Mouse (Mus musculus) liver, postnatal 0 days (tissue): ENCODE data around the gene Rngtt.

Experiments used
- CTCF ChIP-seq: sonication (generic); IDR thresholded peaks from 2 replicates; pipeline ENCODE4 v1.5.1; 2016; ENCODE audit warnings: antibody characterized with exemption, low read depth
- EP300 ChIP-seq: IDR thresholded peaks from 2 replicates; pipeline ENCODE4 v1.6.1; 2016; ENCODE audit warnings: antibody characterized with exemption, low read depth, mild to moderate bottlenecking

GRCm38 (mm10) chr4:33417391-33417790 is 107.3 kb downstream of the Rngtt start:
- TF ChIP-seq CTCF = no peak
- TF ChIP-seq EP300 = no peak
